Mouse (Mus musculus): Measurements from ENCODE around the gene F830045P16Rik. TPM values are rescaled to one million over a fixed set of nuclear protein-coding genes. Genes with fewer than 3 reads are reported as not detected.

The F830045P16Rik gene
- total RNA-seq (2021): under 1 TPM in 1 of 2 experiments, not detected in 1; 0.18 TPM
- long read RNA-seq, experiment 1: 0 reads
- long read RNA-seq, experiment 2, partial matches to known transcripts: 1 of 2 reads
- long read RNA-seq, experiment 2, other reads (novel, unspliced or antisense): 1 of 2 reads

DNA sequence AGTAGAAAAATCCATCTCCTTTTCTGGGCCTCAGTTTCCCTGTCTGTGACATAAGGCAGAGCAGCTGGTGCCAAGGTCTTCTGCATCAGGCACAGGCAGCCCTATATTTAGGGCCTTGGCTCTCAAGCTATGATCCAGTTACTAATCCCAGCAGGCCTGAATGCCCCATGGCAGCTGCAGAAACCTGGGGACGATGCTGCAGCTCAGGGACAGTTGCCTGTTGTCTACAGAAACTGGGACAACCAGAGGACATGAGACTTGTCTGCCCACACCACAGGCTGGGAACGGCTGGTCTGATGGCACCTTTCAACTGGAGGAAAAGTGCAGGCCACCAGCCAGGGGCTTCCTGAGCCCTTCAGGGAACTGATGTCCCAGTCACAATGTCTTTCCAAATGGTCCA lies at the start of gene F830045P16Rik:
Gene F830045P16Rik (minus strand): TSS at position 226 of the 400 bp plus-strand sequence.
- peak in 1 of 2 experiments; percentile 11 for DNase-seq (ENCODE audit: low spot score in 2 of 2)

DNA sequence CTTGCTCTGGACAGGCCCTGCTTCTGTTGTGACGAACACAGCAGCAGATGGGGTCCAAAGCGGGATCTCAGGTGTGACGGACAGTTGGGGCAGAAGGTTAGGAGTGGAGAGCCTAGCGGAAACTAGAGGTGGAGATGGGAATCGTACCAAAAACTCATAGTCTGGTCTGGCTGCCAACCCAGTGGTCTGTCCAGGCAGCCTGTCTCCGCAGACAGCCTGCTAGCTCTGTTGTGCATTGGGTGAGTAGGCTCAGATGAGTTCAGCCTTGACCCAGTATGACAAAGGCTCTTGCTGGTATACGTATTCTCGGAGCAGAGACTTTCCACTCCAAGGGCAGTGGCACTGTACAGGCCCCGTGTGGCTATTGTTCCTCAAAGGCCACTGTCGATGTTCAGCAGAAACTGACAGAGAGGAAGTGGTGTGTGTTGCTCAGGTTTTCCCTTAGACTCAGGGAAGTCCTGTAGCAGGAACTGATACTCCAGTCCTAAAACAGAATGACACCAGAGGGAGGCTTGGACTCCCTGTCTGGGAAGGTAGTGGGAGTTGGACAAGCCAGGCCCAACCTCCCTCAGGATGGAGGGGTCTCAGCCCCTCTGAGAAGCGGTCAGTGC lies 49.6 kb upstream of the F830045P16Rik start:
- DNase-seq (ENCODE audit: low spot score in 2 of 2): no peak

DNA sequence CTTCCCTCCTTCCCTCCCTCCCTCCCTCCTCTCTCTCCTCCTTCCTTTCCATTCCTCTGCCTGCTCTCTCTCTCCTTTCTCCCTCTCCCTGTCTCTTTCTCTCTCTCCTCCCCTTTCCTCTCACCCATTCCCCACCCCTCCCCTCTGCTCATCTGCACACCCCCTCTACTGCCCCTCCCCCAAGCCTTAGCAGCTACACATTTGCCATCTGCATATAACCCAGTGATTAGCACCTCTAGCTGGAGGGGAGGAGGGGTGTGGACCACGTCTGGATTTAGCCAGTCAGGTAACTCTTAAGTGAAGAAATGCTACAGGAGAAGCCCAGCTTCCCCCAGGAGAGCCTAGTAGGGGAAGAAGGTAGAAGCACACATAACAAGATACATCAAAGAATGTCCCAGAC lies 48.5 kb upstream of the F830045P16Rik start:
- DNase-seq (ENCODE audit: low spot score in 2 of 2): no peak

DNA sequence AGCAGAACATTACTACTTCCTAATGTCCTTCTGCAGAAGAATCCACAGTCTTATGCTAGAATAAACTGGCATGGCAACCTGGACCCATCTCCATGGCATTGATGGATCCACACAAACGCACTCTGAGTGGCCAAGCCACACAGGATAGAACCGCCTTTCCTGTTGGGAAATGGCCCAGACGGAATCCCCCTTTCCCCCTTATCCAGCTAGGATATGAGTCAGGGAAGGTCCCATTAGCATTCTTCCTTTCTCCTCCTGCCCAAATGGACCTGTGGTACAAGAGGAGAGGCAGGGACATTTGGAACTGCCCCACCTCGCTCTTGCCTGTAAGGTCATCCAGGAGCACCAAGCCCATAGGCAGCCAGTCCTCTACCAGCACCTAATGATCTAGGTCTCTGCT lies 45.9 kb upstream of the F830045P16Rik start:
- no peak for DNase-seq (ENCODE audit: low spot score in 2 of 2)

DNA sequence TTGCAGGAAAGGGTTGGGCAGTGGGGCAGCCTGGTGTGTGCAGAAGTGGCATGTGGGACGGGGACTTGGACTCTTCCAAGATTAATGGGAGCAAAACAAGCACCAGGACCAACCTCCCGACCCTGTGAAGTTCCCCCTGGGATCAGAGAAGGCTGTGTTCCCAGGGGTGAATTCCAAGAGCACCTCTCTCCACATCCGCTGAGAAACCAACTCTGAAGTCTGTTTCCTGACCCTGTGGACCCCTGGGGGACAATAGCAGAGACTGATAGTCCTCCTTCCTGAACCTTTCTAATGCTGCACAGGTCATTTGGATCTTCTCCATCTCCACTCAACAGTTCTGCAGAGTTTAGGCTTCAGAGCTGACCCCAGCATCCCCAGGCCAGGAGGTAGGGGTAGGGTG lies 45.4 kb upstream of the F830045P16Rik start:
- no peak for DNase-seq (ENCODE audit: low spot score in 2 of 2)

DNA sequence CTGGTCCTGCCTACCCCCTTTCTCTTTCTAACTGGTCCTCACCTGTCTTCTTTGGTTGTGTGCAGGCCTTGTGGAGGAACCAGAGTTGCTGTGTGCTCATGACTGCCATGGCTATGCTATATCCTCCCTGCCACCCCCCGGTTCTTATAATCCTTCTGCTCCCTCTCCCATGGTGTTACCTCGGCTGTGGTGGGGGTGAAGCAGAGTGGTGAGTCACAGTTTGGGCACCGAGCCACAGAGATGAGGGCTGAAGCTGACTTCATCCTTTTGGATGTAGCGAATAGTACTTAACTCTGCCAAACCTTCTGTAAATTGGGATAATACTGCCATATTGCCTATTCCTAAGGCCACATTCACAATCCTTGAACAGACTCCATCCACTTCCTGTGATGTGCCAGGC lies 44.3 kb upstream of the F830045P16Rik start:
- DNase-seq (ENCODE audit: low spot score in 2 of 2): no peak

DNA sequence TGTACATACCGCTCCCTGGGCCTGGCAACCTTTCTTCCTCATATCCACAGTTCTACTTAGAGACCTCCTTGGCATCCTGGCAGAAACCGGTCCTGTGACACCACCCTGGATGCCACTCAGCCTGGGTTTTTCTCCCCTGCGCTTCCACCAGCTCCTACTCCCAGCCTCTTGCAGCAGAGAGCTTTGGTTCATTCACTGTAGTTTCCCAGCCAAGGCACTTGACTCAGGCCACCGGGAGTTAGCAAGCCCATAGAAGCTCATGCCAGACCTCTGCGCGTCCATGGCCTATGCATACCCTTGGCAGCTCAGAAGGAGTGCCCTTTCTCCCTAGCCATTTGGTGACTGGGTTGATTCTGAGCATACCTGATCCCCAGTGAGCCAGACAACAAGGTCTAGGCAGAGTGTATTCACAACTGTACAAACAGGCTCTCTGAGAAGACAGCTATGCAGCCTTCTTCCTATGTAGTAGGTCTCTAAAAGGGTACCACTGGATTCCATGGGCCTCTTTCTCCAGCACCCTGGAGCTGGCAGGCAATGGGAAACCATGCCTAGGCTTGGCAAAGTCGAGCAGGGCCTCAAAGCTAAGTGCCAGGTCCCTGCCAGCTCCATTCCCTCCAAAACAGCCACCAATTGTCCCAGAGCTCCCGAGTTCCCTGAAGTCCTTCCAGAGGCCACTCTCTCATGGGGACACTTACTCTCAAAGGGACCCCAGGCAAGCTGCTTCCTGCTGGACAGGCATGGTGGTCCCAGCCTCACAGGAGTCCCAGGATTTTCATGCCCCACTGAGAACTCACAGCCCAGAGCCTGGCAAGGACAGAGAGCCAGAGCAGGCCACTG lies 40.4 kb upstream of the F830045P16Rik start:
- DNase-seq (ENCODE audit: low spot score in 2 of 2): no peak

DNA sequence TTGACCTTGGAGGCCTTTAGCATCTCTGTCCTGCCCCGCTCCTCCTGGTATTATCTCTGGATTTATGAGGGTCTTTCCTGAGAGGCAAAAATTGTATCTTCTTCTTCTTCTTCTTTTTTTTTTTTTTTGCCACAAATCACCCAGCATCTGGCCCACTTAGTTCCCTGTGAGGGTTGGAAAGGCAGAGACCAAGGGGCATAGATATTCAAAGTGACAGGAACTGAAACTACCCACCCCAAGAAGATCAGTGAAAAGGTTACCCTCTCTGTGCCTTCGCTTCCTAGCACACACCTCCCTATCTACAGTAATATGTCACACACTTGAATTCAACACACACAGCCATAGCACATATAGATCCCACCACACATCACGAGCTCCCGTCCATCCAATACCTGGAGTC lies 38.7 kb upstream of the F830045P16Rik start:
- no peak for DNase-seq (ENCODE audit: low spot score in 2 of 2)

DNA sequence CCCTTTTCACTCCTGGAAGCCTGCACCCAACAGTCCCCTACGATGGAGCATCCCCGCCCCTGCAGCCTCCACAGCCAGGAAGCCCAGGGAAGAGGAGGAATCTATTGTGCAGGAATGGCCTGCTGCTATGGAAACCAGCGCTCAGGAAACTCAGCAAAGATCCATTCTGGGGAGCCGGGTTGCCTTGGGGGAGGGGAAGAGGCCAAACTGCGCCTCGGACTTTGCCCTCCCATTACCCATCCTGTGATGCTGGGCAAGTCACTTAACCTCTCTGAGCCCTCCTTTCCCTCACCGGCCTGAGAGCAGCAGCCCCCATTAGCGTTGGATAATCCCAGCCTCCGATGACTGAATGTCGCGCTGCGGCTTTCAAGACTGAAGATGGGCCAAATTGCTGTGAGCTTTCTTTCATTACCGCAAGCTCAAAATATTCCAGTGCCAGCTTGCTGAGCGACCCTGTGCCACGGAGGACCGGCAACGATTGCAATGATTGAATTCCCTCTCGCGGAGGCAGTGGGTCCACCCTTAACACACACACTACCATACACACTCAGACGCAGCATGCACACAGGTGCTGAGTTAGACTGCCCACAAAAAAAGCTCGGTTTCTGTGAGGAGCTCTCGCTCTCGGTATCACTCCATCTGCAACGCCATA lies 38.1 kb upstream of the F830045P16Rik start:
- no peak for DNase-seq (ENCODE audit: low spot score in 2 of 2)

DNA sequence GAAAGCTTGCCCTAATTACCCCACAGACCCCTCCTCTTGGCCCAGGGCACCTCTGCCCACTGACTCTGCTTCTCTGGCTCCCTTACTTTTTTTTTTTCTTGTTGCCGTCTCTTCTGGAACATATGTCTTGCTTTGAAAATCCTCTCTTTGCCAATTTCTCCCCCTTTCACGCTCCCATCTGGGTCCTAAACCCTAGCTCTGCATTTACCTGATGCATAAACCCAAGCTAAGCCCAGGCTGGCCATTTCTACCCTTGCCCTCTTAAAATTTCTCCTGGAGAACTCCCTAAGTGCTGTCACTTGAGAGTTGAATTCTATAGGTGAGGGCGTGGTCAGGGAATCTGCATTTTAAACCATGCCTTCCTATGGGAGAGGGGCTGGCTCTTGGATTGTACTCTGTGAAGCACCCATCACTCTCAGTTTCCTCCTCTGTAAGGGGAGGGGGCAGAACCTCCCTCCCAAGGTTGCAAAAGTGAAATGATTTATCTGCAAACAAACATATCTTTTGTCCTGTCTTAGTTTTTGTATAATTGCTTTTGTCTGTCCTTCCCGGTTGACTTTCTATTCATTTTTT lies 37.4 kb upstream of the F830045P16Rik start:
- DNase-seq (ENCODE audit: low spot score in 2 of 2): no peak

DNA sequence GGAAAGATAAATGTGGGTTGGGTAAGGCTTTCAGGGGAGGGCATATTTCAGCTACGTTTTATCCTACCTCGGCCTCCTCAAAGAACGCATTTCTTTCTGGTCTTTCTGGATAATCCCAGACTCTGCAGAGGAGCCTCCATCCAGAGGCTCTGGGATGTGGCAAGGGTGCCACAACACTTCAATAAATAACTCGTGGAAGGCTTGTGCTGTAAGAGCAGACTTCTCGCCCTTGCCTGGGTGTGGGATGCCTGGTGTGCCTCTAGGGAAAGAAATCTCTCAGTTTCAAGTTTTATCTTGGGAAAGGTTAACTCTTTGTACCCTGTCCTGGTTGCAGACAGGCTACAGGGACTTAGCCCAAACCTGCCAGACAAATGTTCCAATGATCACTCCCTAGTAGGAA lies 33.2 kb upstream of the F830045P16Rik start:
- no peak for DNase-seq (ENCODE audit: low spot score in 2 of 2)

DNA sequence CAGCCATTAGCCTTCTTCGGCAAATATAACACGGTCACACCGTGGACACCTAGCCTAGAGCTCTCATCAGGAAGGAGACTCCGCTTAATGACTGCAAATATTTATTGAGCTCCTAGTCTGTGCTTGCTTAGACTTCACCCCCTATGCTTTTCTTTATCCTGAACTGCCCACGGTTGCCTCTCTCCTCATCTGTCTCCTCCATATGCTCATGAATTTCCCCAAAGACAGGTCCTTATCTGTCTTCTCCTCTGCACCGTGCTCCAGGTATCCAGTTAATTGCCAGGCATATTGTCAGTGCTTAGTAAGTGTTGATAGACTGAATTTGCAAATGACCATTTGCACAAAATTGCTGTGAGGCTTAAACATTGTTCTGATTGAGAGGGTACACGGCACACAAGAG lies 32.7 kb upstream of the F830045P16Rik start:
- no peak for DNase-seq (ENCODE audit: low spot score in 2 of 2)

DNA sequence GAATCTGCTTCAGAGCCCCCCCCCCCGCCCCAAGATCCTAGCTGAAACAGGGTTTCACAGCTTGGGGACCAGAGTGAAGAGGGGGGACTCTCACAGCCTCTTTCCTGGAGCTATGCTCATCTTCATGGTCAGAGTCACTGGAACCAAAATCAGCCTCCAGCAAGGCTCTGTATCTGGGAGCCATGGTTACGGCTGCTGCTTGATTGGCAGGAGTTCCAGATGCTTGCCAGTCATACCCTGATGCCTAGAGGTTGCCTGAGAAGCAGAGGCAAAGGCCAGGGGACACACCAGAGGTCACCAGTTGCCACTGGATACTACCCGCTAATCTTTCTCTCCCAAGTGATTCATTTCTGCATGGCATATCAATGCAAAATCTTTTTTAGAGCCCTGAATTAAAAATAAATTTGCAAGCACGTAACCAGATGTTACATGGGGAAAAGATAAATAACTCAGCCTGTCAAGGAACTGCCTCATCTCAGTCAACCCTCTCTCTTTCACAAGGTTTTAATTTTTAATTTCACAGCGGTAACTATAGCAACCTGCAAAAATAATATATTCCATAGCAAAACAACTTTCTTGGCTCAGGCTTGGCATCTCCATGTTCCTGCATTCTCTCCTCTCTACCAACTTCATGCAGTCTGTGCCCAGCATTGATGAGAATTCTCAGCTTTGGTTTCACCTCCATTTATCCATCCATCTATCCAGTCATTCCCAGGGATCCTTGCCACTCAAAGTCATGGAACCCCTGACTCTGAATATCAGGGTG lies 27.7 kb upstream of the F830045P16Rik start:
- DNase-seq (ENCODE audit: low spot score in 2 of 2): no peak

DNA sequence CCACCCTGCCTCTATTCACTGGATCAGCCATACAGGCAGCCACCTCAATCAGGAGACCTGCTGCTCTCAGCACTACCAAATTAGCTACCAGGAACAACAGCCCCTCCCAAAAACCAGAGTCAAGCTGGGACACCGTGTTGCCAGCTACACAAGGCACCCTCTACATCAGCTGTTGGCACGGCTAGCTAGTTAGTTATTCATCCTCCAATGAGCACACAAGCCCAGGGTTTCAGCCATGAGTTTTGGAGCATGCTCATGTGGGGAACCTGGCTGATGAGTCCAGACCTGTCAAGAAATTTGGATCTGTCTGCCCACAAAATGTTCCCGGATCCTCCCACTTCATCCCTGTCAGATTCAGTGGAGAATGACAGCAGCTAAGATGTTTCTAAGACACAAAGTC lies 25.4 kb upstream of the F830045P16Rik start:
- no peak for DNase-seq (ENCODE audit: low spot score in 2 of 2)

DNA sequence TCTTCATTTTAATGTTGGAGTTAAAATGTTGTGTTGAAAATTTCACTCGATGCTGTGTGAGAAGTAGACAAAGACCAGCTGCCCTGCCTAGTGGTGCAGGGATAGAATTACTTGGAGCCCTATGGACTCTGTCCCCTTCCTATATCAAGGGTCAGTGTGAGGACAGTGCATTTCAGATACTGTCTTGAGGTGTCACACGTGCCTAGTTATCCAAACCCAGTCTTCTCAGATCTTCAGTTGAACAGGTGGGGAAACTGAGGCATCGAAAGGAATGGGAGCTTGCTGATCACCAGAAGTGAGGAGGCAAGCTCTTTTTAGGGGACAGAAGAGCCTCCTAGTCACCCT lies 22.4 kb upstream of the F830045P16Rik start:
- DNase-seq (ENCODE audit: low spot score in 2 of 2): no peak

DNA sequence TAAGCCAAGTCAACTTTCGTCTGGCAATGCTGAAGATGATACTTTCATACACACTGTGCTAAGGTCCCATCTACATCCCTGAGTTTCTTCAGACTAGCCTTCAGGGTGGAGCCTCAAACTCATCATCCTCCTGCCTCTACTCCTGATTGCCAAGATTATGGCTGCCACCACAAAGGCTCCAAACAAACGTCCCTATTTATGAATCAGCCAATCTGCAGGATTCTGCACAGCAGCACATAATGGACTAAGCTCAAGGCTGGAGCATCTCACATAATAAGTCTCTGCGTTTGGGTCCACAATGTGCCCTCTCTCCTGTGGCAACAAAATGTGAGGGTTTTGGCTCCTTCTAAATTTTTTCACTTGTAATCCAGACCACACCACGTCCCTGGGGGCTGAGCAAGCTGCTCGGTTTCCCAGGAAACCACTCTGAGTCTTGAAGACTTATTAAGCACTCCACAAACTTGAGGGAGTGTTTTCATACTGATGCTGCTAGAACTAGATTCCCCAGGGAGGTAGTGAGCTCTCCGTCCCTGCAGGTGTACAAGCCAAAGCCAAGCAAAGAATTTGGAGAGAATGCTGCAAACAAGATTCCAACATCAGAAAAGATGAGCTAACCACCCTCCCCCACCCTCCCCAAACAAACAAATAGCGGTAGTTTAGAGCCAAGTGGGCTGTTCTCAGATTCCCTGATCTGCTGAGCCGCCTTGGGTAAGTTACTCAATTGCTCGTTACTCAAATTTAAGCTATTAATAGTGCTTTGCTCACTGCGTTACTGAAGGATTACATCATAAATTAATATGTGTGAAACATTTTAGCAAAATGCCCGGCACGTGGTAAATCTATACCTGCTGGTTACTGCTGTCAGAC lies 21.8 kb upstream of the F830045P16Rik start:
- DNase-seq (ENCODE audit: low spot score in 2 of 2): peak in 1 of 2 experiments; percentile 57

DNA sequence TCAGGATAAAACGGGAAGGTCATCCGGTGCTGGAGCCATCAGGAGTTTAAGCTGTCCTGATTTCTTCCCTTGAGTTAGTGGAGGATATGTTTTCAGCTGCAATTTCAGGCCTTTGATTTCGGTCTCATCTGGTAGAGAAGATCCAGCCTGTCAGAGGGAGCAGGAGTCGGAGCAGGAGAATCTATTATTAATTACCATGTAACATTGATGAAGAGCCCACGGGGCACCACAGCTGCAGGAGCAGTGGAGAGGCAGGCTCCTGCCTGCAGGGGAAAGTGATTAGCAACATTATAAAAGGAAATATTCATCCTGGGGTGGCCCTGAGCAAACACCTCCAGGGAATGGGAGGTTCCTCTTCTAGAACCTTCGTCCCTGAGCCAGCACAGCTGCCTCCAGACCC lies 19.7 kb upstream of the F830045P16Rik start:
- no peak for DNase-seq (ENCODE audit: low spot score in 2 of 2)

DNA sequence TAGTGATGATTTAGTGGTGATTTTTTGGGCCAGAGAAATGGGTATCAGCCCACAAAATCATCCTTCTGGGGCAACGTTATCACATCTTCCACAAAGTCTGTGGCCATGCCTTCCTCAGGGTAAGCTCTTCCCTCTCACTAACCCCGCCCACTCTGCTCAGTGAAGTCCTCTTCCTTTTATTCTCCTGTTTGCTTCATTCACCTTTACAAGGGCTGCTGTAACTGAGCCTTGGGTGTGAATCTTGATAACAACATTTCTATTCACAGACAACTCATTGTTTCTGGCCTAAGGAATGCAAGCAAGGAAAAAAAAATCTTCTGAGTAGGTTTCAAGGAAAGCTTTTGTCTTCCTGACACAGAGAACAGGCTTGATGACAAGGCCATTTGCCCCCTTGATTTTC lies 14.4 kb upstream of the F830045P16Rik start:
- no peak for DNase-seq (ENCODE audit: low spot score in 2 of 2)

DNA sequence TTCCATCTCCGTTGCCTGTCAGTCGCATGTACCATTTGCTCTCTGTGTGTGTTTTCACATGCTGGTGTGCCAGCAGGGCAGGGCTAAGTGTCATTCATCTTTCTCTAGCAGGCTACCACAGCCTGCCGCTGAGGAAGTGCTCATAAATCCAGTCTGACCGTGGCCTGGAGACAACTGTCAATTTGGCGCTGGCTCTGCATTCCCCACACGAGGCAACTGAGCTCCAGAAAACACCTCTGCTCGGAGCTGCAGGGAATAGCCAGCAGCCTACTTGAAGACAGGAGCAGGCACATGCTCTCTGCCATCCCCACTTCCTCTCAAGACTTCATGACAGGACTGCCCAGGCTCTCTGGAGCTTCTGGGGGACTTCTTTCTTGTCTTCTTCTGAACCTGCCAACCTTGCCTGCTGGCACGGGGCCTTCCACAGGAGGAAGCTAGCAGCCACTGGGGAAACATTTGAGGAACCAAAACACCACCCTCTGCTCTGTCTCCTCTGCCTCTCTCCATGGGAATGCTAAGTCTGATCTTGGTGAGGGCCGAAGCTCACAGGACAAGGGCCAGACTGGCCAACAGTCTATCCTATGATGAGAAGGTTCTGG lies 13.2 kb upstream of the F830045P16Rik start:
- DNase-seq (ENCODE audit: low spot score in 2 of 2): no peak

DNA sequence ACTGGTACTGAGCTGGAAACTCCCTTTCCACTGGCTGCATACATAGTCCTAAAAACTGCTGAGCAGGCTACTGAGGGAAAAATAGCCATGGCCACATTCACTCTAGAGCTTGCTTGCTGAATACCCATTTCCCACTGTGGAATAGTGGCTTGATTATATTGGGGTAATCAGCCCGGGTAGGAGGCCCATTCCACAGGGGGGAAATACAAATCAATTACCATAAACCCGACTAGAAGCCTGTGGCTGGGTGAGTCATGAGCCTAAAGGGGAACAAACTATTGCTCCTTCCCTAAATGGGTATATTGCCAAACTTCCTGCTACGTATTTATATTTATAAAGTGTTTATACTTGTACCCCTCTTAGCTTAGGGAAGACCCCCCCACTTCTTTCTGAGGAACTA lies 10.4 kb upstream of the F830045P16Rik start:
- no peak for DNase-seq (ENCODE audit: low spot score in 2 of 2)

All from gastrocnemius, postnatal 4 days (tissue).